Mouse (Mus musculus) kidney, embryonic 14.5 days (tissue): ENCODE data around the gene Rsph1. TPM values are rescaled to one million over a fixed set of nuclear protein-coding genes. Genes with fewer than 3 reads are reported as not detected.

Experiments
- ATAC-seq: fragments of 200-750 bp; cut with Nextera tagmentation; 2 replicates; pipeline ENCODE4 v1.8.0; 2017; ENCODE audit warnings: moderate number of reproducible peaks, mild to moderate bottlenecking, moderate TSS enrichment, moderate library complexity; ENCODE audit not compliant: low FRiP score, low TSS enrichment
- H3K27ac ChIP-seq: fragments of 300-500 bp; sonication (generic); 2 replicates; pipeline ENCODE4 v1.5.1; 2014; ENCODE audit warnings: low read depth, mild to moderate bottlenecking, low read length, moderate library complexity, mixed read lengths
- H3K27me3 ChIP-seq: fragments of 300-500 bp; sonication (generic); 2 replicates; pipeline ENCODE4 v1.6.1; 2014; ENCODE audit warnings: mild to moderate bottlenecking, low read length; ENCODE audit not compliant: control insufficient read depth, insufficient read depth
- H3K36me3 ChIP-seq: fragments of 300-500 bp; sonication (generic); 2 replicates; pipeline ENCODE4 v1.6.1; 2014; ENCODE audit warnings: low read length, mixed read lengths; ENCODE audit not compliant: control insufficient read depth, insufficient read depth
- H3K4me1 ChIP-seq: fragments of 300-500 bp; sonication (generic); 2 replicates; pipeline ENCODE4 v1.6.1; 2014; ENCODE audit warnings: low read length, mixed read lengths; ENCODE audit not compliant: control insufficient read depth, insufficient read depth
- H3K4me2 ChIP-seq: fragments of 300-500 bp; sonication (generic); replicated peaks from 2 replicates; pipeline ENCODE4 v1.6.1; 2014; ENCODE audit warnings: low read depth, mild to moderate bottlenecking, low read length
- H3K4me3 ChIP-seq: fragments of 300-500 bp; sonication (generic); 2 replicates; pipeline ENCODE4 v1.5.1; 2014; ENCODE audit warnings: mild to moderate bottlenecking, low read length
- H3K9ac ChIP-seq: fragments of 300-500 bp; sonication (generic); 2 replicates; pipeline ENCODE4 v1.6.1; 2014; ENCODE audit warnings: low read depth, mild to moderate bottlenecking, low read length, moderate library complexity
- H3K9me3 ChIP-seq: fragments of 300-500 bp; sonication (generic); 2 replicates; pipeline ENCODE4 v1.6.1; 2016; ENCODE audit warnings: low read length; ENCODE audit not compliant: control insufficient read depth
- WGBS: fragments of 180-500 bp; shearing (Covaris S2); extraction: QIAGEN DNeasy Blood & Tissue Kit; methylation state at CpG from one replicate; pipeline ENCODE4 v1.1.7; 2014; 5-methylcytosine and 5-hydroxymethylcytosine counted together
- polyA plus RNA-seq: library from polyadenylated mRNA; unstranded; fragments of >200 nt; fragmentation: Nextera tagmentation; extraction: Ambion mirVana; gene quantifications from 2 replicates; pipeline ENCODE4 v1.2.1, GENCODE M21; 2014

The Rsph1 gene
- 1.2 and 1.6 TPM in 2 replicates for polyA plus RNA-seq

- 7% methylated on average over 44 of the region's 44 CpGs for WGBS
- peak within 1 kb of the TSS; percentile 40 for H3K9ac ChIP-seq
- no peaks in the 10 kb centered on the region for H3K36me3 ChIP-seq
- H3K27ac ChIP-seq: no peak within 1 kb of the TSS
- H3K4me3 ChIP-seq: peak within 1 kb of the TSS; percentile 52
- peaks cover 12% of the 10 kb centered on the region for H3K4me1 ChIP-seq
- peak within 1 kb of the TSS; percentile 86 for H3K4me2 ChIP-seq
- no peaks in the 10 kb centered on the region for H3K27me3 ChIP-seq
- peak; percentile 92 for ATAC-seq
- no peaks in the 10 kb centered on the region for H3K9me3 ChIP-seq
Measured at GRCm38 (mm10) chr17:31276922-31277918, at the start of gene Rsph1. Rsph1 (minus strand) TSS chr17:31277383.

- WGBS: 56% methylated on average over 9 of the region's 9 CpGs
- no peak for ATAC-seq
Measured at GRCm38 (mm10) chr17:31326220-31326852, 49.2 kb upstream of the Rsph1 start.

GRCm38 (mm10) chr17:31325451-31326219 lies 48.5 kb upstream of the Rsph1 start:
- Histone ChIP-seq H3K4me3 (no peak overlapping the region), H3K9me3 (no peaks in the 10 kb centered on the region), H3K4me1 (no peaks in the 10 kb centered on the region), H3K27me3 (no peaks in the 10 kb centered on the region), H3K4me2 (no peak overlapping the region), H3K36me3 (no peaks in the 10 kb centered on the region), H3K9ac (no peak overlapping the region), H3K27ac (no peak overlapping the region)
- WGBS: 61% methylated on average over 13 of the region's 13 CpGs
- no peak for ATAC-seq

More at GRCm38 (mm10) chr17:31326220-31326852, 49.2 kb upstream of the Rsph1 start:
- Histone ChIP-seq H3K9ac (no peak overlapping the region), H3K36me3 (no peaks in the 10 kb centered on the region), H3K4me2 (no peak overlapping the region), H3K4me3 (no peak overlapping the region), H3K4me1 (no peaks in the 10 kb centered on the region), H3K27ac (no peak overlapping the region), H3K27me3 (no peaks in the 10 kb centered on the region), H3K9me3 (no peaks in the 10 kb centered on the region)

GRCm38 (mm10) chr17:31324227-31324626 lies 47.0 kb upstream of the Rsph1 start:
- H3K27me3 ChIP-seq: no peaks in the 10 kb centered on the region
- H3K4me1 ChIP-seq: no peaks in the 10 kb centered on the region
- H3K9me3 ChIP-seq: no peaks in the 10 kb centered on the region
- WGBS: 94% methylated on average over 8 of the region's 8 CpGs
- no peak overlapping the region for H3K27ac ChIP-seq
- H3K36me3 ChIP-seq: no peaks in the 10 kb centered on the region
- H3K4me3 ChIP-seq: no peak overlapping the region
- H3K9ac ChIP-seq: no peak overlapping the region
- no peak for ATAC-seq
- no peak overlapping the region for H3K4me2 ChIP-seq

GRCm38 (mm10) chr17:31323379-31323778 lies 46.2 kb upstream of the Rsph1 start:
- 71% methylated on average over 4 of the region's 4 CpGs for WGBS
- no peak overlapping the region for H3K27ac ChIP-seq
- no peak overlapping the region for H3K4me2 ChIP-seq
- no peaks in the 10 kb centered on the region for H3K27me3 ChIP-seq
- no peak overlapping the region for H3K9ac ChIP-seq
- H3K4me1 ChIP-seq: no peaks in the 10 kb centered on the region
- no peaks in the 10 kb centered on the region for H3K36me3 ChIP-seq
- no peak overlapping the region for H3K4me3 ChIP-seq
- ATAC-seq: no peak
- no peaks in the 10 kb centered on the region for H3K9me3 ChIP-seq

- H3K4me3 ChIP-seq: no peak overlapping the region
- H3K36me3 ChIP-seq: no peaks in the 10 kb centered on the region
- no peaks in the 10 kb centered on the region for H3K9me3 ChIP-seq
Measured at GRCm38 (mm10) chr17:31322446-31322845, 45.3 kb upstream of the Rsph1 start.

GRCm38 (mm10) chr17:31321425-31321824 lies 44.2 kb upstream of the Rsph1 start:
- H3K27ac ChIP-seq: no peak overlapping the region
- H3K9ac ChIP-seq: no peak overlapping the region
- H3K36me3 ChIP-seq: no peaks in the 10 kb centered on the region
- no peaks in the 10 kb centered on the region for H3K9me3 ChIP-seq
- H3K27me3 ChIP-seq: no peaks in the 10 kb centered on the region
- no peak overlapping the region for H3K4me3 ChIP-seq
- no peak overlapping the region for H3K4me2 ChIP-seq
- ATAC-seq: no peak
- no peaks in the 10 kb centered on the region for H3K4me1 ChIP-seq
- 79% methylated on average over 12 of the region's 12 CpGs for WGBS

More at GRCm38 (mm10) chr17:31322446-31322845, 45.3 kb upstream of the Rsph1 start:
- H3K4me2 ChIP-seq: no peak overlapping the region
- no peak overlapping the region for H3K9ac ChIP-seq
- no peaks in the 10 kb centered on the region for H3K27me3 ChIP-seq
- 85% methylated on average over 4 of the region's 4 CpGs for WGBS
- no peak overlapping the region for H3K27ac ChIP-seq
- H3K4me1 ChIP-seq: no peaks in the 10 kb centered on the region
- no peak for ATAC-seq

GRCm38 (mm10) chr17:31318906-31319767 lies 42.0 kb upstream of the Rsph1 start:
- no peak overlapping the region for H3K9ac ChIP-seq
- WGBS: 89% methylated on average over 19 of the region's 19 CpGs
- no peak overlapping the region for H3K4me3 ChIP-seq
- no peak overlapping the region for H3K27ac ChIP-seq
- ATAC-seq: no peak
- H3K36me3 ChIP-seq: no peaks in the 10 kb centered on the region
- H3K4me2 ChIP-seq: no peak overlapping the region
- H3K9me3 ChIP-seq: no peaks in the 10 kb centered on the region
- H3K4me1 ChIP-seq: peaks cover 3% of the 10 kb centered on the region; the same call in 1 of the 2 replicates
- H3K27me3 ChIP-seq: no peaks in the 10 kb centered on the region
